Mouse (Mus musculus): ENCODE data around the gene Clec3a. TPM values are rescaled to one million over a fixed set of nuclear protein-coding genes. Genes with fewer than 3 reads are reported as not detected.

Gene Clec3a
- polyA plus RNA-seq (2017; shearing (Covaris generic)): not detected

DNA sequence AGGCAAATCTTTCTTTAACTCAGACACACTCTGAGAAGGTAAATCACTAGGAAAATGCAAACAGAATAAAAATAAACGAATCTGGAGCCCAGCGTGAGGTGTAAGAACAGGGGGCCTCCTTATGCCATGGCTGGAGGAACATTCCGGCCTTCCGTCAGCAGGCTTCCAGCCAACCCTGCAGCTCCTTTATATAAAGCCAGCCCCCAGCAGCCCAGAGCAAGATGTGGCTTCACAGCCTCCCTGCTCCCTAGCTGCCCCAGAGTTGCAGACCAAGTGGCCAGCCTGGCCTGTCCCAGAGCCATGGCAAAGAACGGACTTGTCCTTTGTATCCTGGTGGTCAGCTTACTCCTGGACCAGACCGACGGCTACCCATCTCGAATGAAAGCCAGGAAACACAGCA, at the start of gene Clec3a:
Gene Clec3a (plus strand): TSS at position 301 of the 400 bp plus-strand sequence.
- ATAC-seq: no peak

GRCm38 (mm10) chr8:114369038-114369976, 48.6 kb upstream of the Clec3a start:
- ATAC-seq: peak; percentile 61

DNA sequence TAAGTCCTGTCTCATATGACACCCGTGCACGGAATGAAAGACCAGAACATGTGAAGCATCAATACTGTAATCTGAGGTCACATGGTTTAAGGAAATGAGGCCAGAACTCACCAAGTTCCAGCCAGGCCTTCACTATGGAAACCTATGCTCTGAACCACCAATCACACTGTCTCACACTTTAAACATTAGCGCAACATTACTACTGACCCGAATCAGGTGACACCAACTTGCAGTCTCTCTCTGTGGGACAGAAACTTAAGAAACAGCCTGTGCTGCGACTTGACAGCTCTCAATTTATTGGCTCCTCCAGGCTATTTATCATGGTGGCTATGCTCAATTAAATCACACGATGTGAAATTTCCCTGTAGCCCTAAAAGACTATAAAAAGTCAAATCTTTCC, 43.5 kb upstream of the Clec3a start:
- ATAC-seq: no peak

DNA sequence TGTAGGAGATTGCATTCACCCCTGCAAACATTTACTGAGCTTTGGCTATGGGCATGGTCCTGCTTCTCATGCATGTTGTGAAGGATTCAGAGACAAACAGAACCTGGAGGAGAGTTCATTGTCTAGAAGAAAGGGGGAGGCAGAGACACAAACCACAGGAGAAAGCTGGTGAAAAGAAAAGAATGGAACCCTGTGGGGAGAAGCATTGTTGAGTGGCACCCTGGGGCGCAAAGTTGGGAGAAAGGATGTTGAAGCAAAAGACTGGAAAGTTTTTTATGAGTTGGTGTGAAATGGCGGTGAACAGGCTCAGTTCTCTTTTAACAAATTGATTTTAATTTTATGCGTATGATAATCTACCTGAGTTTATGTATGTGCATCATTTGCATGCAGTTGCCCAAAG, 33.7 kb upstream of the Clec3a start:
- no peak for ATAC-seq

- no peak for ATAC-seq
Measured at GRCm38 (mm10) chr8:114387494-114387893, 30.4 kb upstream of the Clec3a start.

GRCm38 (mm10) chr8:114390465-114391254, 27.2 kb upstream of the Clec3a start:
- no peak for ATAC-seq

DNA sequence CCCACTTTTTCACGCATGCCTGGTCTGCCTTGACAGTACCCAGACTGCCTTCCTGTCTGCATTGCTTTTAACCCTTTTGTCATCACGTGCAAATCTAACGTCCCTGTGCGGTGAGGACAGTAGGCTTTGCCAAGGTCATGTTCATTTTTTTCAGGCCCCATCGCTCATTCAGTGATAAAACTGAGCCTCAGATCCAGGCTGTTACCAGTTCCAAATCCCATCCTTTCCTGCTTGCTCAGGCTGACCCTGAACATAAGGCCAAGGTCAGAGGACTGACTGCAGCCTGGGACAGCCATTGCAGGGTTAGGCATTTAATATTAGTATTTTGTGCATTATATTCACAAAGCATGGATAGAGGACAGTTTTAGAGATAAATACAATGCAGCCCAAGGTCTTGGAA, 19.6 kb upstream of the Clec3a start:
- no peak for ATAC-seq

GRCm38 (mm10) chr8:114399273-114399672, 18.6 kb upstream of the Clec3a start:
- no peak for ATAC-seq

DNA sequence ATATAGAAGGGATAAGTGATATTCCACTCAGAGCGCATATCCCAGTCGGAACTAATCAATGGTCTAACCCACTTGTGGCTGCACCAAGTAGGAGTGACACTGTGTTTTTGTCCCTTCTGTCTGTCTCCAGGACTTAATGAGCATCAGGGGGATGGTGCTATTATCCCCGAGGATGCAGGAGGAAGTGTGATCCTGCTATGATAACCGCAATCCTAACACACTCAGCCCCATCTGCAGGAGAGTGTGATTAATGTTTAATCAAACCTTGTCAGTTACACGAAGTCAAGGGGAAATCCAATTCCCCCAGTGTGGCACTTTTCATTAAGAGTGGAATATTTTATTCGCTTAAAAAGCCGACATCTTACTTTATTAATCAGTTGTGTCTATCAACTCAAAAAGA, 16.2 kb upstream of the Clec3a start:
- ATAC-seq: no peak

- ATAC-seq: no peak
Measured at GRCm38 (mm10) chr8:114411421-114411820, 6.5 kb upstream of the Clec3a start.

GRCm38 (mm10) chr8:114418486-114418885, 600 bp downstream of the Clec3a start:
- no peak for ATAC-seq

GRCm38 (mm10) chr8:114418904-114419303, 1.0 kb downstream of the Clec3a start:
- no peak for ATAC-seq

DNA sequence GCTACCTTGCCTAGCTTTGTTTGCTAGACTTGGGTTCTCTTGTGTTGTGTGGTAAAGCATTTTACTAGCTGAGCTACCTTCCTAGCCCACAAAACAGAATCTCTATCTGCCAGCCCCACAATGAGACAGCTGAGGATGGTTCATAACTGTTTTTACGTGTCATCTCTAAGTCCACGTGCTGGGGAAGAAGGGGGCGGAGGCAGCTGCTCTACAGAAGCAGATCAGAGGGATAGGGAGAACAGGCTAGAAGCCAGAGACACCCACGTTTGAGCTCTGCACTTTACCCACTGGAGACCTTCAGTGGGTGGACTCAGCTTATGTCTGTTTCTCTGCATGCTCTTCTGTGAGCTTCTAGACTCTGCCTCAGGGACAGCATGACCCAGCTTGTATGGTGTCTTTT, 3.7 kb downstream of the Clec3a start:
- ATAC-seq: no peak

DNA sequence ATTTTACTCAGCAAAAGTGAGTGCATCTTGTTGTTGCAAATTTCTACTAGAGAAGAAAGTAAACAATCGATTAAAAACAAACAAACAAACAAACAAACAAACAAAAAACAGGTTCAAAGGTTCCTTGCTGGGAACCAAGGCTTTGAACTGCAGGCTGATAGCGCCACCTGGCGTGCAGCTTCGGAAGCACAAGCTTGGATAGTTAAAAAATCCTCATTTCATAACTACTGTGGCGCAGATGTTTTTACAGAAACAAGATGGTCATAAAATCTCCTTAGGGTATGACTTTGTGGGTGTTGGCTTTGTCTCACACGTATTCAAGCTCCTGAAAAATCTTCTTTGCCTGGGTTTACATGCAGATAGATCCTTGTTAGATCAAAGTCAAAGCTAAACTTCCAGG, 20.4 kb downstream of the Clec3a start:
- no peak for ATAC-seq

GRCm38 (mm10) chr8:114439334-114440204, 21.7 kb downstream of the Clec3a start, which contains the start of gene Wwox:
Gene Wwox (plus strand): TSS chr8:114439655.
- peak; percentile 93 for ATAC-seq

- no peak for ATAC-seq
Measured at GRCm38 (mm10) chr8:114440205-114440589, 22.3 kb downstream of the Clec3a start.

DNA sequence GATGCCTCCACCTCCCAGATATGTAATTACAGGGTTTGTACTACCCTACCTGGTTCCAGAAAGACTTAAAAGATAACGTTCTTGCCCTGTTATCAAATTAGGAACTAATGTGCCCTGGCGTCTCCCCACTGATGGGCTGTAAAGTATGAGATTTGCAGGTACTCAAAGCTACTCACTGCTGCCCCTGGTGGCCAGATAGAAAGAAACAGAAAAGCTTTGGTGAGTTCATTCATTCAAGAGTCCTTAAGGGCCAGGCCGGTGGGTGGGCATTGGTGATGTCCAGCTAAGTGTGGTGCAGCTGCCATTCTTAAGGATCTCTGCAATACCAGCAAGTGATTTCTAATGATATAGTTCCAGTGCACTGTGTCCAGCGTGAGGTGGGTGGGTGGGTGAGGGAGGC, 23.7 kb downstream of the Clec3a start:
- no peak for ATAC-seq

DNA sequence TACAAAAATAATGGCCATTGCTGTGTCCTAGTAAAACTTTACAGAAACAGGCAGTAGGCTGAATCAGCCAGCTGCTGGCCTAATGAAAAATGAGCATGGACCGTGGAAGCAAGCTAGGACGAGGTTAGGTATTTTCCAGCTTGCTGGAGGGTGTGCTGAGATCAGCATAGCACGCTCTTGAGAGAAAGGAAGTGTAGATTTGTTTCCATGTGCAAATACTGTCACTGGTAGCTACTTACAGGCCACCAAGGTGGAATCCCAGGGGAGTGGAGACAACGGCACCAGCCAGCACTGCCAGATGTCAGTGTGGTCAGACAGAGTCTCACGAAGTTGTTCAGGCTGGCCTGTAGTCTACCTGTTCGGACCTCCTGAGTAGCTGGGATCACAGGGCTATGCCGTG, 29.0 kb downstream of the Clec3a start:
- no peak for ATAC-seq

- ATAC-seq: peak; percentile 8
Measured at GRCm38 (mm10) chr8:114452278-114452677, 34.4 kb downstream of the Clec3a start.

- ATAC-seq: peak; percentile 95
Measured at GRCm38 (mm10) chr8:114452781-114453221, 34.9 kb downstream of the Clec3a start.

DNA sequence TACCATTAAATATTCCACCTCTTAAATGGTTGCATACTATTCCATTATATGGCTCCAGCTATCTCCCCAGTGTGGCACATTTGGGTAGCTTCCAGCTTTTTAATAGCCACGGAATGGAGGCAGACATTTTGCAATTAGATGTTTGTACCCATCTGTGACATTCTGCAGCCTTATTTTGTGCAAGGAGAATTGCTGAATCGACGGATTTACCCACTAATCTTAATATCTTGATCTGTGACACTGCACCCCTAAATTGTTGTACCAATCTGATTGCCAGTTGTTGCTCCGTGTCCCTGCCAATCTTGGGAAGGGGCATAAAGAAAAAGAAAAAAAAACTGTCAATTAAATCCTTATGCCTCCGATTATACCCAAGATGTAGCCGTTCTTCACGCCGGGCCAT, 37.4 kb downstream of the Clec3a start:
- ATAC-seq: no peak

- ATAC-seq: no peak
Measured at GRCm38 (mm10) chr8:114455953-114456352, 38.1 kb downstream of the Clec3a start.
